12 mouse cellular contexts compared by ENCODE assay signal in the genomic region with DNA sequence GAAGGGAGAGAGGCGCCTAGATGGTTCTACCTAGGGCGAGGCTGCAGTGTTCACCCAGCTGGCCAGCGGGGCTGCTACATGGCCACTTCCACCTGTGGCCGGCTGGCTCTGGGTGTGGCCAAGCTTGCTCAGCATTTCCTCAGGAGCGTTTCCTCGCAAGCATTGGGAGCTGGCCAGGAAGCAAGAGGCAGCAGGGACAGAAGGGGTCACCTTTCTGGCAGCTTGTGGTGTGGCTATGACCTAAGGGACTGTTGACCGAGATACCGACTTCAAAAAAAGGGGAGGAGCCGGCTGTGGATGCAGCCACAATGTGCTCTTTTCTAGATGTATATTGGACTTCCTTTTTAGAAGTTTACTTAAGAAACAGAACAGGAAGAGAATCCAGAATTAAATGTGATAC. TPM values are rescaled to one million over a fixed set of nuclear protein-coding genes. Genes with fewer than 3 reads are reported as not detected.
DNase-seq lines count a peak whose midpoint lies in the region; ATAC-seq and TF ChIP-seq lines count a peak whose summit lies in the region.
"Had no signal": no experiment of that assay in that cellular context is flagged by ENCODE, and none has a peak within 500 bp of the region (broad histone marks: within the 10 kb centered on the region; RNA-seq: fewer than 3 reads in every experiment).

No protein-coding gene starts in this region.

- H3K27me3 ChIP-seq in neural tube, embryonic 15.5 days (replicated peaks): peaks cover 56% of the 10 kb centered on the region
- H3K27me3 ChIP-seq in heart, embryonic 16.5 days (ENCODE audit: control insufficient read depth, insufficient read depth, low read length): no peaks in the 10 kb centered on the region
- peaks cover 38% of the 10 kb centered on the region for H3K27me3 ChIP-seq in midbrain, postnatal 0 days (ENCODE audit: insufficient read depth, low read length)
- peaks cover 75% of the 10 kb centered on the region for H3K27me3 ChIP-seq in hindbrain, embryonic 10.5 days (ENCODE audit: insufficient read depth, poor library complexity, severe bottlenecking)

- TF ChIP-seq CTCF in midbrain, postnatal 0 days (IDR thresholded peaks at IDR 0.05): no peak

- H3K27ac ChIP-seq in neural tube, embryonic 15.5 days (replicated peaks): no peak overlapping the region
- H3K27ac ChIP-seq in heart, embryonic 16.5 days (ENCODE audit: low read length): peak overlapping the region; percentile 37
- no peak overlapping the region for H3K27ac ChIP-seq in midbrain, postnatal 0 days (ENCODE audit: low read depth, low read length)
- H3K27ac ChIP-seq in hindbrain, embryonic 10.5 days: no peak overlapping the region
- H3K27ac ChIP-seq: hindbrain, embryonic 13.5 days; neural tube, embryonic 12.5 days had no signal

- no peak for DNase-seq in neural tube, embryonic 10.5 days (ENCODE audit: extremely low spot score, low spot score)
- DNase-seq in kidney, postnatal 4 days: peak; percentile 51 to 63
- no peak for DNase-seq in cerebellum, adult 11-12 months
- DNase-seq in left cerebral cortex, adult 9 months (ENCODE audit: low spot score in 2 of 2): no peak
- DNase-seq in midbrain, postnatal 0 days (ENCODE audit: low spot score): no peak
- no peak for DNase-seq in hindbrain, embryonic 10.5 days (ENCODE audit: low spot score)
- DNase-seq: thymus, postnatal 36 days had no signal

- 45% methylated on average over 9 of the region's 9 CpGs for WGBS in neural tube, embryonic 15.5 days
- WGBS in heart, embryonic 16.5 days: 27% methylated on average over 9 of the region's 9 CpGs
- 68% methylated on average over 9 of the region's 9 CpGs for WGBS in midbrain, postnatal 0 days
- WGBS in hindbrain, embryonic 10.5 days: 63% methylated on average over 9 of the region's 9 CpGs

- no peak overlapping the region for H3K4me3 ChIP-seq in neural tube, embryonic 15.5 days (replicated peaks)
- peak overlapping the region; percentile 9; the same call in 1 of the 2 replicates for H3K4me3 ChIP-seq in heart, embryonic 16.5 days (ENCODE audit: low read length)
- no peak overlapping the region for H3K4me3 ChIP-seq in midbrain, postnatal 0 days (ENCODE audit: low read depth, low read length)
- H3K4me3 ChIP-seq in hindbrain, embryonic 10.5 days: no peak overlapping the region
- H3K4me3 ChIP-seq: hindbrain, embryonic 13.5 days; neural tube, embryonic 12.5 days had no signal

- no peak overlapping the region for H3K9ac ChIP-seq in neural tube, embryonic 15.5 days (replicated peaks)
- no peak overlapping the region for H3K9ac ChIP-seq in heart, embryonic 16.5 days (ENCODE audit: low read length)
- H3K9ac ChIP-seq in midbrain, postnatal 0 days (replicated peaks; ENCODE audit: low read length, poor library complexity, severe bottlenecking): no peak overlapping the region
- H3K9ac ChIP-seq: hindbrain, embryonic 13.5 days; neural tube, embryonic 12.5 days had no signal

- H3K4me2 ChIP-seq in neural tube, embryonic 15.5 days: peak overlapping the region; percentile 13; the same call in 1 of the 2 replicates
- H3K4me2 ChIP-seq in heart, embryonic 16.5 days (ENCODE audit: low read depth, low read length): peak overlapping the region; percentile 63
- H3K4me2 ChIP-seq in midbrain, postnatal 0 days (ENCODE audit: low read depth, low read length, poor library complexity, severe bottlenecking): no peak overlapping the region
- H3K4me2 ChIP-seq: hindbrain, embryonic 13.5 days; liver, embryonic 11.5 days; neural tube, embryonic 12.5 days had no signal

- no peaks in the 10 kb centered on the region for H3K36me3 ChIP-seq in neural tube, embryonic 15.5 days
- H3K36me3 ChIP-seq in heart, embryonic 16.5 days (ENCODE audit: control insufficient read depth, insufficient read depth): no peaks in the 10 kb centered on the region; the same call in 1 of the 2 replicates
- H3K36me3 ChIP-seq in midbrain, postnatal 0 days (ENCODE audit: insufficient read depth, low read length): no peaks in the 10 kb centered on the region
- H3K36me3 ChIP-seq in hindbrain, embryonic 10.5 days: no peaks in the 10 kb centered on the region
- H3K36me3 ChIP-seq: hindbrain, embryonic 13.5 days; neural tube, embryonic 12.5 days had no signal

- peaks cover 43% of the 10 kb centered on the region for H3K4me1 ChIP-seq in neural tube, embryonic 15.5 days
- peaks cover 25% of the 10 kb centered on the region for H3K4me1 ChIP-seq in heart, embryonic 16.5 days (ENCODE audit: control insufficient read depth, insufficient read depth, low read length)
- peaks cover 18% of the 10 kb centered on the region; the same call in 1 of the 2 replicates for H3K4me1 ChIP-seq in midbrain, postnatal 0 days (ENCODE audit: insufficient read depth, low read length)
- H3K4me1 ChIP-seq in hindbrain, embryonic 10.5 days (replicated peaks): peaks cover 45% of the 10 kb centered on the region

- no peak for ATAC-seq in neural tube, embryonic 15.5 days (ENCODE audit: low FRiP score)
- no peak for ATAC-seq in heart, embryonic 16.5 days (replicated peaks; ENCODE audit: extremely low read depth, insufficient read depth, low FRiP score)
- no peak for ATAC-seq in midbrain, postnatal 0 days (ENCODE audit: low FRiP score)

- H3K9me3 ChIP-seq in neural tube, embryonic 15.5 days (replicated peaks): no peaks in the 10 kb centered on the region
- no peaks in the 10 kb centered on the region for H3K9me3 ChIP-seq in heart, embryonic 16.5 days (replicated peaks; ENCODE audit: control insufficient read depth, low read length)
- no peaks in the 10 kb centered on the region for H3K9me3 ChIP-seq in midbrain, postnatal 0 days (ENCODE audit: low read length)
- no peaks in the 10 kb centered on the region for H3K9me3 ChIP-seq in hindbrain, embryonic 10.5 days
- H3K9me3 ChIP-seq: hindbrain, embryonic 13.5 days; neural tube, embryonic 12.5 days had no signal

RNA-seq across cellular contexts. Expression of gene Pmp22, which starts 0.6 kb away (rescaled TPM):
- polyA plus RNA-seq in neural tube, embryonic 15.5 days (2015; fragmentation: Nextera tagmentation; extraction: Ambion mirVana): 43.7 and 54.5 TPM in 2 replicates
- 119 and 126 TPM in 2 replicates for polyA plus RNA-seq in heart, embryonic 16.5 days (2015; fragmentation: Nextera tagmentation; extraction: Ambion mirVana)
- total RNA-seq in midbrain, postnatal 0 days (2014; rRNA removed): 39.1 and 40.1 TPM in 2 replicates
- 29.8 and 31.6 TPM in 2 replicates for polyA plus RNA-seq in midbrain, postnatal 0 days (2015; fragmentation: Nextera tagmentation; extraction: Ambion mirVana)
- 28.6 and 43.7 TPM in 2 replicates for polyA plus RNA-seq in hindbrain, embryonic 10.5 days (2016; fragmentation: Nextera tagmentation; extraction: Ambion mirVana)

Comparison
In these comparisons a context has a peak if more than half of its experiments do, and no peak if none do; other contexts are left out.
1. DNase-seq: peak in kidney, postnatal 4 days (2 of 2); none in neural tube, embryonic 10.5 days (single experiment), cerebellum, adult 11-12 months (single experiment), left cerebral cortex, adult 9 months (0 of 2), midbrain, postnatal 0 days (single experiment) and hindbrain, embryonic 10.5 days (single experiment).